Mouse (Mus musculus) CD4-positive, CD25-positive, alpha-beta regulatory T cell (primary cell): ENCODE measurements around the gene Zfp119a. TPM values are rescaled to one million over a fixed set of nuclear protein-coding genes. Genes with fewer than 3 reads are reported as not detected.

Experiments
- polyA plus RNA-seq: library from polyadenylated mRNA; unstranded; fragments of 100-300 nt; shearing (Covaris generic); gene quantifications from one replicate; pipeline ENCODE4 v1.2.1, GENCODE M21; 2017

Zfp119a gene
- polyA plus RNA-seq: 17.0 TPM

GRCm38 (mm10) chr17:55878636-55879369 lies at the start of gene Zfp119a:
Zfp119a (minus strand) TSS chr17:55878930.

Other genes starting within 250 kb of the Zfp119a start
- gene Pot1b, start 166.3 kb downstream of the Zfp119a start, polyA plus RNA-seq: 16.4 TPM
- gene Adgre4, start 128.9 kb downstream of the Zfp119a start, polyA plus RNA-seq: 1.1 TPM
- gene Zfp959, start 13.2 kb upstream of the Zfp119a start, polyA plus RNA-seq: 23.4 TPM
- 13.5 TPM for gene Zfp119b, start 70.6 kb upstream of the Zfp119a start, polyA plus RNA-seq
- gene Ebi3, start 73.7 kb upstream of the Zfp119a start, polyA plus RNA-seq: 26.3 TPM
- gene Yju2, start 80.2 kb upstream of the Zfp119a start, polyA plus RNA-seq: 38.8 TPM
- gene Shd, start 91.5 kb upstream of the Zfp119a start, polyA plus RNA-seq: 0.89 TPM
- gene Fsd1, start 107.6 kb upstream of the Zfp119a start, polyA plus RNA-seq: 0.44 TPM
- 0.83 TPM for gene Stap2, start 126.7 kb upstream of the Zfp119a start, polyA plus RNA-seq
- 144 TPM for gene Mpnd, start 126.8 kb upstream of the Zfp119a start, polyA plus RNA-seq
- gene Sh3gl1, start 157.7 kb upstream of the Zfp119a start, polyA plus RNA-seq: 192 TPM
- 3.3 TPM for gene Chaf1a, start 161.5 kb upstream of the Zfp119a start, polyA plus RNA-seq
- gene Ubxn6, start 196.1 kb upstream of the Zfp119a start, polyA plus RNA-seq: 76.2 TPM
- 147 TPM for gene Hdgfl2, start 200.7 kb upstream of the Zfp119a start, polyA plus RNA-seq
- not detected for gene Plin4, start 230.9 kb upstream of the Zfp119a start, polyA plus RNA-seq
- gene Plin5, start 238.7 kb upstream of the Zfp119a start, polyA plus RNA-seq: 0.08 TPM
- 0.25 TPM for gene Lrg1, start 243.1 kb upstream of the Zfp119a start, polyA plus RNA-seq